Mouse (Mus musculus) embryonic facial prominence, embryonic 12.5 days (tissue): ENCODE results near the gene Aamp. TPM values are rescaled to one million over a fixed set of nuclear protein-coding genes. Genes with fewer than 3 reads are reported as not detected.
A peak's percentile ranks its signal among the peaks of the same experiment; 100 is the strongest.

ENCODE experiments used
- ATAC-seq: fragments of 200-750 bp; cut with Nextera tagmentation; 2 replicates; pipeline ENCODE4 v1.8.0; 2017; ENCODE audit not compliant: insufficient number of reproducible peaks, insufficient read depth, low FRiP score, low TSS enrichment
- H3K27ac ChIP-seq: fragments of 300-500 bp; sonication (generic); 2 replicates; pipeline ENCODE4 v1.5.1; 2016; ENCODE audit warnings: mild to moderate bottlenecking
- H3K27me3 ChIP-seq: fragments of 300-500 bp; sonication (generic); 2 replicates; pipeline ENCODE4 v1.6.1; 2016; ENCODE audit warnings: mild to moderate bottlenecking, moderate library complexity
- H3K36me3 ChIP-seq: fragments of 300-500 bp; sonication (generic); 2 replicates; pipeline ENCODE4 v1.6.1; 2016; ENCODE audit warnings: mild to moderate bottlenecking
- H3K4me1 ChIP-seq: fragments of 300-500 bp; sonication (generic); 2 replicates; pipeline ENCODE4 v1.6.1; 2016
- H3K4me2 ChIP-seq: fragments of 300-500 bp; sonication (generic); replicated peaks from 2 replicates; pipeline ENCODE4 v1.6.1; 2016; ENCODE audit warnings: mild to moderate bottlenecking, moderate library complexity
- H3K4me3 ChIP-seq: fragments of 300-500 bp; sonication (generic); 2 replicates; pipeline ENCODE4 v1.5.1; 2016; ENCODE audit warnings: mild to moderate bottlenecking
- H3K9ac ChIP-seq: fragments of 300-500 bp; sonication (generic); 2 replicates; pipeline ENCODE4 v1.6.1; 2016; ENCODE audit warnings: mild to moderate bottlenecking, moderate library complexity
- H3K9me3 ChIP-seq: fragments of 300-500 bp; sonication (generic); 2 replicates; pipeline ENCODE4 v1.6.1; 2016; ENCODE audit warnings: mild to moderate bottlenecking, moderate library complexity
- WGBS: fragments of 180-500 bp; shearing (Covaris S2); methylation state at CpG from one replicate; pipeline ENCODE4 v1.1.7; 2016; 5-methylcytosine and 5-hydroxymethylcytosine counted together
- polyA plus RNA-seq: library from polyadenylated mRNA; unstranded; fragments of >200 nt; fragmentation: Nextera tagmentation; extraction: Ambion mirVana; gene quantifications from 2 replicates; pipeline ENCODE4 v1.2.1, GENCODE M21; 2016

Aamp gene
- polyA plus RNA-seq, 1 experiment from 2014 or later = 211 TPM

DNA sequence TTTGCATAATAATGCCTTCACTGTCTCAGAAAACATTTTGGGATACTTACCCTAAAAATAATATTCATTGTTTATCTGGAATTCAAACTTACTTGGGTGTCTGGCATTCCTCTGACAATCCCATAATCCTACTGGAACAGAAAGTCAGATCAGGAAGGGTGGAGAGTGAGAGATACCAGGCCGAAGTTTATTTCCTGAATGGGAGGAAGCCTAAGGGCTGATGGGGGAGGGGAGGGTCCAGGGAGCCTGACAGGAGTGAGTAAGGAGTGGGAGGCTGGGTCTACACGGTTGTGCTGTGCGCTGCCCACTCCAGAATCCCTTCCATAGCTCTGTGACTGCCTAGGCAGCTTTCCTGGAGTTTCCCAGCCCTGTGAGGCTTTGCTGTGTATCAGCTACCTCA is 25.2 kb upstream of the Aamp start:
- H3K27ac ChIP-seq = no peak overlapping the region
- H3K9ac ChIP-seq = no peak overlapping the region
- H3K4me3 ChIP-seq = no peak overlapping the region
- no peaks in the 10 kb centered on the region for H3K36me3 ChIP-seq
- H3K9me3 ChIP-seq = no peaks in the 10 kb centered on the region
- no peak for ATAC-seq
- 23% methylated on average over 3 of the region's 3 CpGs for WGBS
- no peaks in the 10 kb centered on the region for H3K4me1 ChIP-seq
- no peaks in the 10 kb centered on the region for H3K27me3 ChIP-seq
- no peak overlapping the region for H3K4me2 ChIP-seq

DNA sequence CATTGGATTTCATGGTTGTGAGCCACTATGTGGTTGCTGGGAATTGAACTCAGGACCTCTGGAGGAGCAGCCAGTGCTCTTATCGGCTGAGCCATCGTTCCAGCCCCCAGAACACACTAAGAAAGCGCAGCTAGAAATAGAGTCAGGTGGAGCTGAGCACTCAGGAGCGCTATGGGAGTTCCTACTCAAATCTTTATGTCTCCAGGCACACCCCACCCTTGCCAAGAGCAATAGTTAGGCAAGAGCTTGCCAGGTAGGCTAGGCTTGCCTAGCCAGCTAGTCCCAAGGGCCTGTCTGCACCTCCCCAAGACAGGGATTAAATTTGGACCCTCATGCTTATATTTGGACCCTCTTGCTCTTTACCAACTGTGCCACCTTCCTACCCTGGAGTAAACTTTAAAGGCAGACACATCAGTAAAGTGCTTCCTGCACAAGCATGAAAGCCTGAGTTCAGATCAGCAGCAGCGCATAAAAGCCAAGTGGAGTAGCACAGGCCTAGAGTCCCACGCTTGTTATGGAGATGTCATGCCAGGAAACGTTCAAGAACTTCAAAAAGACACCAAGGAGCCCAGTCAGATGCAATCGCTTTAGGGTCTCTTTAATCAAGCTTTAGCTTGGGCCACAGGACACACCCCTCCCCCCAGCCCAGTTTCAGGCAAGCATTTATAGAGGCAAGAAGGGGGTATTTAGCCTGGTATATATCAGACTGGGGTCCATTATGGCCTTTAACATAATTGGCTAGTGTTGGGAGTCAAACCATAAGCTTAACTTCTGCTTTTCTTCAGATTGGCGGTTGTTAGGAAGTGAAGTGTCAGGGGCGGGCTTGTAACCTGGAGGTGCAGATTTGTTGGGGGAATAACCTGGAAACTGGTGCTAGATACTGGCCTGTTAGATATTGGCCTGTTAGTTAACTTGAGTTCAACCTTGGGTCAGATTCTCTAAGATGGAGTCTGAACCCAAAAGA is 23.7 kb upstream of the Aamp start:
- ATAC-seq = no peak
- H3K4me2 ChIP-seq = no peak overlapping the region
- no peaks in the 10 kb centered on the region for H3K36me3 ChIP-seq
- H3K27me3 ChIP-seq = no peaks in the 10 kb centered on the region
- no peak overlapping the region for H3K4me3 ChIP-seq
- H3K9ac ChIP-seq = no peak overlapping the region
- H3K9me3 ChIP-seq = no peaks in the 10 kb centered on the region
- no peak overlapping the region for H3K27ac ChIP-seq
- WGBS = 71% methylated on average over 10 of the region's 10 CpGs
- 0 out of 2 replicates have a peak, but pooled peaks cover 4% of the 10 kb centered on the region for H3K4me1 ChIP-seq

DNA sequence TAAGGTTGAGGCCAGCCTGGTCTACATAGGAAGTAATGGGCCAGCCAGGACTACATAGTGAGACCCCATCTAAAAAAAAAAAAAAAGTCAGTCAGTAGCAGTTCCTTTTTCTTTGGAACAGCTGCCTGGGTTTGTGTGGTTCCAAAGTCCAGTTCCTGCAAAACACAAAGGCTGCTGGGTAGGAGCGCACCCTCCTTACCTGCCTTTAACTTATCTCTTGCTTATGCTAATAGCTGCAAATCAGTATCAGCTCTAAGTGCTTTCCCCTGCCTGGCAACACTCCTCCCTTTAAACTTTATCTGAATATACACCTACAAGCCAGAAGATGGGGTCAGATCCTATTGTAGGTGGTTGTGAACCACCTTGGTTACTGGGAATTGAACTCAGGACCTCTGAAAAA is 22.6 kb upstream of the Aamp start:
- ATAC-seq = no peak
- Histone ChIP-seq H3K27me3 (no peaks in the 10 kb centered on the region), H3K4me1 (peaks cover 4% of the 10 kb centered on the region; the same call in 1 of the 2 replicates), H3K36me3 (no peaks in the 10 kb centered on the region), H3K4me2 (no peak overlapping the region), H3K9me3 (no peaks in the 10 kb centered on the region), H3K4me3 (no peak overlapping the region), H3K9ac (no peak overlapping the region), H3K27ac (no peak overlapping the region)
- 77% methylated on average over 1 of the region's 1 CpGs for WGBS

DNA sequence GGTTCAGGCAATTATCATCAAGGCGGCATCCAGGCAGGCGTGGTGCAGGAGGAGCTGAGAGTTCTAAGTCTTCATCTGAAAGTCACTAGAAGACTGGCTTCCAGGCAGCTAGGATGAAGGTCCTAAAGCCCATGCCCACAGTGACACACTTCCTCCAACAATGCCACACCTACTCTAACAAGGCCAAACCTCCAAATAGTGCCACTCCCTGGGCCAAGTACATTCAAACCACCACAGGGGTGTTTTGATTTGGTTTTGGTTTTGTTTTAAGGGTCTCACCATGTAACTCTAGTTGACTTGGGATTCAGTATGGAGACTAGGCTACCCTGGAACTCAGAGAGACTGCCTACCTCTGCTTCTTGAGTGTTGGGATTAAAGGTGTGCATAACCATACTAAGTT is 21.0 kb upstream of the Aamp start, which contains the start of gene Tmbim1:
Gene Tmbim1, minus strand, starts transcription at position 101 of the 400 bp plus-strand sequence.
- no peak for ATAC-seq
- H3K27ac ChIP-seq = no peak within 1 kb of the TSS

DNA sequence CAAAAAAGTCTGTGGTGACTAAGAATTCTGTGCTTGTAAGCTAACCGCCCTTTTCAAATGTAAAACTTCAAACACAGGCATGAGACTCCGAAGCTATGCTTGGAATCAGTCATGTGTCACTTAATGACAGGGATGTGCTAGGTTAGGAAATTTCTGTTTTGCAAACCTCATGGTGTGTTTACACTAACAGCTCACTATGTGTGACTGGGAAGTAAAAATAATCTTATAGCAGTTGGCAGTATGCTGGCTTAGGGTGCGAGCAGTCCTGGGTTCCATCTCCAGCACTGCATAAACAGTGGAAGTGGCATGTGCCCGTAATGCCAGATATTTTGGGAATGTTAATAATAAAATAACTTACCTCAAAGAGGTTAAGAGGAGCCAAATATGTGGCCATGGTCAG is 20.4 kb upstream of the Aamp start:
- Histone ChIP-seq H3K9ac (no peak overlapping the region), H3K4me3 (no peak overlapping the region), H3K36me3 (no peaks in the 10 kb centered on the region), H3K4me1 (peaks cover 4% of the 10 kb centered on the region; the same call in 1 of the 2 replicates), H3K9me3 (no peaks in the 10 kb centered on the region), H3K27ac (no peak overlapping the region), H3K27me3 (no peaks in the 10 kb centered on the region), H3K4me2 (no peak overlapping the region)
- WGBS = 64% methylated on average over 4 of the region's 4 CpGs
- no peak for ATAC-seq

More for the DNA sequence above, 21.0 kb upstream of the Aamp start, which contains the start of gene Tmbim1:
- Histone ChIP-seq H3K9ac (no peak within 1 kb of the TSS), H3K4me2 (peak within 1 kb of the TSS; percentile 85), H3K27me3 (no peaks in the 10 kb centered on the region), H3K36me3 (no peaks in the 10 kb centered on the region), H3K4me1 (peaks cover 4% of the 10 kb centered on the region; the same call in 1 of the 2 replicates), H3K9me3 (no peaks in the 10 kb centered on the region), H3K4me3 (peak within 1 kb of the TSS; percentile 61)
- WGBS = 58% methylated on average over 2 of the region's 2 CpGs

DNA sequence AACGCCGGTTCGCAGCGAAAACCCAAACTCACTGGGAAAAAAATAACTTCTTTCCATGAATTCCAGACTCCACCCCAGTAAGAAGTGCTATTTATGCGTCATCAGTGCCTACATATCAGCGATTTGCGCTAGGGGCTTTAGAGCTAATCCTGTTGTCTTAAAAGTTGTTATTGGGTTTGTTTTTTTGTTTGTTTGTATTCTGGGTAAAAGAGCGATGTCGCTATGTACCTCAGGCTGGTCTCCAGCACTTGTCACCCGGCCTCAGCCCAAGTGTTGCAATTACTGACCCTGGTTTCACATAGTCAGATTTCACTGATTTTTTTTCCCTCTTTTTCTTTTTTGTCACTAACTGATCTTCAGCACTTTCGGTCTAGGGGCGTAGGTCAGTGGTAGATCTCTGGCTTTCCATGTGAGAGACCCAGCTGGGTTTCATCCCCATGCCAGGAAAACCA is 19.8 kb upstream of the Aamp start:
- WGBS = 4% methylated on average over 12 of the region's 12 CpGs
- H3K27ac ChIP-seq = no peak overlapping the region; the same call in 1 of the 2 replicates
- H3K9me3 ChIP-seq = no peaks in the 10 kb centered on the region
- H3K27me3 ChIP-seq = no peaks in the 10 kb centered on the region
- peaks cover 4% of the 10 kb centered on the region; the same call in 1 of the 2 replicates for H3K4me1 ChIP-seq
- peak overlapping the region; percentile 70 for H3K9ac ChIP-seq
- H3K4me3 ChIP-seq = peak overlapping the region; percentile 61
- no peak for ATAC-seq
- no peaks in the 10 kb centered on the region for H3K36me3 ChIP-seq
- peak overlapping the region; percentile 85 for H3K4me2 ChIP-seq

DNA sequence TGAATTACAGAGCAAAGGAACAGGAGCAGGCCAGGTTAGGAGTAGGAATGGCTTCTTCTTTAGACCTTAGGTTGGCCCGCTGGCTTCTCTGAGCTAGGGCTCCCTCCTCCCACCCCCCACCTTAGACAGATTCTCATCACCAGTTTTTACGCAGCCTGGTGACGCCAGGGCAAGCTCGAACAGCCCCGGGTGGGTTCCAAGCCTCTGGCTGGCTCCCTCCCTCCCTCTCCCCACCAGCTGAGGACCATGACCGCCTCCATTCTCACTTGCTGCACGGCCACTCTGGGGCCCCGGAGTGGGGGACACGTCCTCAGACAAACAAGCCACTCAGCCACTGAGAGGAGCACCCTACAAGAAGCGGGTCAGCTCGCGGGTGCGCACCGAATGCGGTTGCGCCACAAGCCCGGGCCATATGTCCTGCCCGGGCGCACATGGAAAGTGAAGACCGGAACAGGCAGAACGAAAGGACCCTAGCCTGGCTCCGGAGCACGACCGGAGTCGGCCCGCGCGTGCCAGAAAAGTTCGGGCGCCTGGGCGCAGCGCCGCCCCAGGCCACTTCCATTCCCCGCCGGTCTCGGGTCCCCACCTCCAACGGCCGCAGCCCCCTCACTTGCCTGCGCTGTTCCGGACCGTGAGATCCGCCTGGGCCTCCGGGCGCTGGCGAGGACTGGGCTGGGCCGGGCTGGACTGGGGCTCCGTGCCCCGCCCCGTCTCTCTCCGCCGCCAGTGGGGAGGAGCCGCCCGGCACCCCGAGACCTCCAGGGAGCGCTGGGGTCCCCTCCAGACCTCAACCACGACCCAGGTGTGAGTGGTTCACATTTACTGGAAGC is 19.2 kb upstream of the Aamp start:
- peak; percentile 78 for ATAC-seq
- H3K27ac ChIP-seq = peak overlapping the region; percentile 68
- H3K4me2 ChIP-seq = peak overlapping the region; percentile 85
- peak overlapping the region; percentile 70 for H3K9ac ChIP-seq
- no peaks in the 10 kb centered on the region for H3K36me3 ChIP-seq
- H3K9me3 ChIP-seq = no peaks in the 10 kb centered on the region
- WGBS = under 1% methylated on average over 56 of the region's 56 CpGs
- H3K27me3 ChIP-seq = no peaks in the 10 kb centered on the region
- H3K4me1 ChIP-seq = peaks cover 4% of the 10 kb centered on the region; the same call in 1 of the 2 replicates
- H3K4me3 ChIP-seq = peak overlapping the region; percentile 61

DNA sequence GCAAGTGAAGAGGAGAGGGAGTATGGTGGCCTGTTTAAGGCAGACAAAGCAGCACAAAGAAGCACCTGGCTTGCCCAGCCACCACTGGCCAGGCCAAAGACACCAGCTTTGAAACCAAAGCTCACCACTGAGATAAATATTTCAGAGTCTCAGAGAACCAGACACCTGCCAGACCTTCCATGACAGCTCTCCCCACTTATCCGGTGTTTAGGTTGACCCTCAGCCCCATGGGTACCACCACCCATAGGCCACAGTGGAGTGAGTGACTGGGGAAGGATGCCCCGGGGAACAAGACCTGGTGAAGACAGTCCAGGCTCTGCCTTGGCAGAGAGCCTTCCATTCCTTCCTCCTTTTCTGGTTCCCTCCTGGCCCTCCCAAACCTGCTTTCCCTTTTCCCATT is 18.3 kb upstream of the Aamp start:
- Histone ChIP-seq H3K4me2 (peak overlapping the region; percentile 85; the same call in 1 of the 2 replicates), H3K36me3 (no peaks in the 10 kb centered on the region), H3K9me3 (no peaks in the 10 kb centered on the region), H3K27ac (no peak overlapping the region), H3K27me3 (no peaks in the 10 kb centered on the region), H3K4me3 (no peak overlapping the region), H3K9ac (no peak overlapping the region), H3K4me1 (peaks cover 4% of the 10 kb centered on the region; the same call in 1 of the 2 replicates)
- 74% methylated on average over 2 of the region's 2 CpGs for WGBS
- ATAC-seq = no peak

DNA sequence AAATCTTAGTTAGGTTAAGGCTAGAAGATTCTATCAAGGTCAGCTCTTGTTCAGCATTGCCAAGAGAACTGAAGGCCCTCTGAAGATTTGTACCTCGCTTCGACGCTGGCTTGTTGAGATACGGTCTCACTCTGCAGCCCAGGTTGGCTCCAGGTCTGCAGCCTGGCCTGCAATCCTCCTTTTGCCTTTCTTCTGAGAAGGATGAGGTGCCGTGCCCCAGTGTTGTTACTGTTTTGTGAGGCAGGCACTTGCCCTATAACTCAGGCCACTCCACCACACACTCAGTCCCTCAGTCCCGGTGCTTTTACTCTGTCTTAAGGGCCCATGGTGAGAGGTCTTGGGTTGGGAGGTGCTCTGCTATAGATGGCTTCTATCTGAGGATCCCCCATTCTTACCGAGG is 17.7 kb upstream of the Aamp start:
- no peak for ATAC-seq
- H3K4me3 ChIP-seq = no peak overlapping the region
- no peaks in the 10 kb centered on the region for H3K27me3 ChIP-seq
- H3K4me1 ChIP-seq = peaks cover 5% of the 10 kb centered on the region; the same call in 1 of the 2 replicates
- no peaks in the 10 kb centered on the region for H3K36me3 ChIP-seq
- H3K9me3 ChIP-seq = no peaks in the 10 kb centered on the region
- 90% methylated on average over 7 of the region's 7 CpGs for WGBS
- no peak overlapping the region for H3K9ac ChIP-seq
- H3K27ac ChIP-seq = no peak overlapping the region
- no peak overlapping the region for H3K4me2 ChIP-seq

DNA sequence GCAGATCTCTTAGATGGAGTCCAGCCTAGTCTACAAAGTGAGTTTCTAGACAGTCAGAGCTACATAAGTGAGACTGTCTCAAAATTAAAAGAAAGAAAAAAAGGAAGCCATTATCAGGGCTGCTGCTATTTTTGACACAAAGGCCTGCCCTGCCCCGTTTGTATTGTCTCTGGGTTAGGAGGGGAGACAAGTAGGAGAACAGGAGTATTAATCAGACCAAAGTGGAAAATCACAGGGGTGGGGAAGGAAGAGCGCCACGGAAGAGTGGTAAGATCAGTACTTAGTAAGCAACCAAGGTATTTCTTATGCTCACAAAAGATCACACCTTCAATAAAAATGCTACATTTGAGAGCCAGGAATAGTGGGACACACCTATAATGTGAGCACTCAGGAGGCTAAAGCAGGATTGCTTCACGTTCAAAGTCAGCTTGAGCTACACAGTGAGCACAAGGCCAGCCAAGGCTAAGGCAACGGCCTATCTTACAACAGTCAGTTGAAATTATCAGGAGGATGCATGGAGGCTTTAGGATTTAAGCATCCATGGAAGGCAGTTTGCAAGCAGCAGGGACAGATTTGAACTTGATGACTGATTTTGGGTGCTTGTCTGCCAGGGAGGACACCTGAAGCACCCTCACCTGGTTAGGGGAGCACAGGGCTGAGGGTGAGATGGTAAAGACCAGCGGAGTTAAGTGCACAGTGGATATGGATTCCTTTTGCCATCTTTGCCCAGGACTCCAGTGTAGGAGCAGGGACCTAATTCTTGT is 16.0 kb upstream of the Aamp start:
- no peak for ATAC-seq
- WGBS = 87% methylated on average over 6 of the region's 6 CpGs
- Histone ChIP-seq H3K4me3 (no peak overlapping the region), H3K36me3 (no peaks in the 10 kb centered on the region), H3K27me3 (no peaks in the 10 kb centered on the region), H3K9me3 (no peaks in the 10 kb centered on the region), H3K4me1 (peaks cover 20% of the 10 kb centered on the region), H3K4me2 (no peak overlapping the region), H3K9ac (no peak overlapping the region), H3K27ac (no peak overlapping the region)

DNA sequence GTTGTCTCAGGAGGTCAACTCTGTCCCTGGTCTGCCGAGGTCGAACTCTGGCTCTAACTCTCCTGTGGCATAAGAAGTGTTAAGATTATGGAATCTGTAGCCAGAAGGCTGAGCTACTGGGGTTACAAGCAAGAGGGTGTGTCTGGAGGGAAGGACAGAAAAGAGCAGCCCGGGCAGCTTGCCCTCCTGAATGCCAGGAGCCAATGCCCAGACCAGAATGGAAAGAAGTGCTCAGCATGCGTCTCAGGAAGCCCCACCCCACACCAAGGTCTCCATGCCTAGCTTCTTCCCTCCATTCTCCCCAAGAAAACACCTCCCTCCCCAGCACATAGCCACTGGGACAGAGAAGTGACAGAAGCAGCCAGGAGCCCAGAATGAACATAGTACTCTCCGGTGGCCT is 14.5 kb upstream of the Aamp start:
- Histone ChIP-seq H3K9me3 (no peaks in the 10 kb centered on the region), H3K27me3 (no peaks in the 10 kb centered on the region), H3K9ac (no peak overlapping the region), H3K36me3 (no peaks in the 10 kb centered on the region), H3K27ac (no peak overlapping the region), H3K4me3 (no peak overlapping the region), H3K4me1 (peaks cover 30% of the 10 kb centered on the region), H3K4me2 (no peak overlapping the region)
- ATAC-seq = no peak
- 77% methylated on average over 5 of the region's 5 CpGs for whole genome bisulfite sequencing
